Mouse (Mus musculus) liver, adult 2 months (tissue): ENCODE results near the gene Srpk3.

Source experiments
- CTCF ChIP-seq: fragments of 200-500 bp; IDR thresholded peaks from 2 replicates; pipeline ENCODE4 v1.5.1; 2011; ENCODE audit warnings: low read depth, low read length, control low read depth
- POLR2A ChIP-seq: fragments of 200-500 bp; IDR thresholded peaks from 2 replicates; pipeline ENCODE4 v1.6.1; 2011; ENCODE audit warnings: low read length, control low read depth; ENCODE audit not compliant: insufficient read depth; ENCODE audit errors: extremely low read depth

- TF ChIP-seq POLR2A: no peak
- TF ChIP-seq CTCF: no peak
These were observed 19.3 kb downstream of the Srpk3 start for GRCm38 (mm10) chrX:73793505-73793904.
